Mouse (Mus musculus) limb, embryonic 12.5 days (tissue): ENCODE results near the gene Pnmal1. TPM values are rescaled to one million over a fixed set of nuclear protein-coding genes. Genes with fewer than 3 reads are reported as not detected.

Source experiments
- ATAC-seq: fragments of 200-750 bp; cut with Nextera tagmentation; 2 replicates; pipeline ENCODE4 v1.8.0; 2017; ENCODE audit warnings: low read depth, moderate TSS enrichment; ENCODE audit not compliant: insufficient number of reproducible peaks, insufficient read depth, low FRiP score, low TSS enrichment
- H3K27ac ChIP-seq: fragments of 300-500 bp; sonication (generic); 2 replicates; pipeline ENCODE4 v1.5.1; 2016; ENCODE audit warnings: mild to moderate bottlenecking, moderate library complexity
- H3K27me3 ChIP-seq: fragments of 300-500 bp; sonication (generic); 2 replicates; pipeline ENCODE4 v1.6.1; 2016; ENCODE audit warnings: mild to moderate bottlenecking, moderate library complexity
- H3K36me3 ChIP-seq: fragments of 300-500 bp; sonication (generic); 2 replicates; pipeline ENCODE4 v1.6.1; 2016; ENCODE audit warnings: mild to moderate bottlenecking, moderate library complexity
- H3K4me1 ChIP-seq: fragments of 300-500 bp; sonication (generic); replicated peaks from 2 replicates; pipeline ENCODE4 v1.6.1; 2016
- H3K4me2 ChIP-seq: fragments of 300-500 bp; sonication (generic); 2 replicates; pipeline ENCODE4 v1.6.1; 2016; ENCODE audit warnings: mild to moderate bottlenecking, moderate library complexity
- H3K4me3 ChIP-seq: fragments of 300-500 bp; sonication (generic); replicated peaks from 2 replicates; pipeline ENCODE4 v1.5.1; 2016; ENCODE audit warnings: mild to moderate bottlenecking
- H3K9ac ChIP-seq: fragments of 300-500 bp; sonication (generic); replicated peaks from 2 replicates; pipeline ENCODE4 v1.6.1; 2016; ENCODE audit warnings: mild to moderate bottlenecking, moderate library complexity
- H3K9me3 ChIP-seq: fragments of 300-500 bp; sonication (generic); 2 replicates; pipeline ENCODE4 v1.6.1; 2016; ENCODE audit warnings: mild to moderate bottlenecking, moderate library complexity
- WGBS: fragments of 180-500 bp; shearing (Covaris S2); methylation state at CpG from one replicate; pipeline ENCODE4 v1.1.7; 2016; 5-methylcytosine and 5-hydroxymethylcytosine counted together
- polyA plus RNA-seq: library from polyadenylated mRNA; unstranded; fragments of >200 nt; fragmentation: Nextera tagmentation; extraction: Ambion mirVana; gene quantifications from 2 replicates; pipeline ENCODE4 v1.2.1, GENCODE M21; 2016

Gene Pnmal1
- polyA plus RNA-seq: 1.4 and 1.5 TPM in 2 replicates

- Histone ChIP-seq H3K9me3 (no peaks in the 10 kb centered on the region), H3K4me3 (peak within 1 kb of the TSS; percentile 18; the same call in 1 of the 2 replicates), H3K36me3 (no peaks in the 10 kb centered on the region), H3K27me3 (no peaks in the 10 kb centered on the region), H3K4me2 (peak within 1 kb of the TSS; percentile 51), H3K9ac (peak within 1 kb of the TSS; percentile 31; the same call in 1 of the 2 replicates), H3K4me1 (peaks cover 8% of the 10 kb centered on the region), H3K27ac (no peak within 1 kb of the TSS)
- peak; percentile 53 for ATAC-seq
- 23% methylated on average over 17 of the region's 17 CpGs for WGBS
Observed at GRCm38 (mm10) chr7:16959539-16960187, at the start of gene Pnmal1. TSS of gene Pnmal1 (plus strand) at chr7:16959679.

DNA sequence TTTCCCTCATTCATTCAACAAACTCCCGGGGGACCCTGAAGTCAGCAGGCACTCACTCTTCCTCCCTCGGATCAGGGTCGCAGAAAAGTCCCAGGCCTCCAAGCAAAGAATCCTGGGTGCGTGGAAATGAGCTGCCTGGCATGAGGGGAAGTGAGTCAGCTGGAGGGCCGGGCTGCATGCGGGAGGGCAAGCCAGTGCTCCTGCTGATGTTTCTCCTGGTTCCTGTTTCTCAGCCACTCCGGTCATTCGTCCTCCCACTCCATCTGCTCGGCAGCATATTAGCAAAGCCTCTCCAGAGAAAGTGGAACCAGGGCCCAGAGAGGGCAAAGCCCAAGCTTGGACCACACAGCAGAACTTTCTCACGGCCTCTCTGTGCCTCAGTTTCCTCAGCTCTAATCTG is 49.6 kb upstream of the Pnmal1 start:
- Histone ChIP-seq H3K9ac (no peak overlapping the region; the same call in 1 of the 2 replicates), H3K9me3 (no peaks in the 10 kb centered on the region), H3K4me2 (no peak overlapping the region), H3K27ac (no peak overlapping the region), H3K27me3 (no peaks in the 10 kb centered on the region), H3K4me3 (no peak overlapping the region), H3K4me1 (peaks cover 39% of the 10 kb centered on the region), H3K36me3 (peaks cover 11% of the 10 kb centered on the region)
- 48% methylated on average over 10 of the region's 10 CpGs for WGBS
- no peak for ATAC-seq

DNA sequence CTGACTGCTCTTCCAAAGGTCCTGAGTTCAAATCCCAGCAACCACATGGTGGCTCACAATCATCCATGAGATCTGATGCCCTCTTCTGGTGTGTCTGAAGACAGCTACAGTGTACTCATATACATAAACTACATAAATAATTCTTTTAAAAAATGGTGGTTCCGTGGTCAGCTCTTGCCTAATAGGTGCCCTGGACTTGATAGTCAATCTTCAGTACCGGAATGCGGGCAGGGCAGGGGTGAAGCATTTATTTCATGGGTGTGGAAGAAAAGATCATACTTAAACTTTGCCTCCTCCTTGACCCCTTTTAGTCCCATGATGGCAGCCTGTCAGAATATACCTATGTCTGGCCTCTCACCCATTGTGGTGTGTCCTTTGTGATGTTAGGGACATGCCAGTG is 47.6 kb upstream of the Pnmal1 start:
- H3K36me3 ChIP-seq: peaks cover 30% of the 10 kb centered on the region
- peaks cover 22% of the 10 kb centered on the region for H3K4me1 ChIP-seq
- no peak overlapping the region for H3K4me3 ChIP-seq
- no peaks in the 10 kb centered on the region for H3K27me3 ChIP-seq
- no peak for ATAC-seq
- WGBS: 92% methylated on average over 3 of the region's 3 CpGs
- no peak overlapping the region for H3K4me2 ChIP-seq
- H3K9me3 ChIP-seq: no peaks in the 10 kb centered on the region
- H3K9ac ChIP-seq: no peak overlapping the region
- no peak overlapping the region for H3K27ac ChIP-seq

GRCm38 (mm10) chr7:16912360-16912759 is 47.1 kb upstream of the Pnmal1 start:
- H3K27ac ChIP-seq: no peak overlapping the region
- peaks cover 20% of the 10 kb centered on the region for H3K4me1 ChIP-seq
- H3K9ac ChIP-seq: no peak overlapping the region
- H3K4me2 ChIP-seq: no peak overlapping the region
- no peak overlapping the region for H3K4me3 ChIP-seq
- peaks cover 34% of the 10 kb centered on the region for H3K36me3 ChIP-seq
- ATAC-seq: no peak
- 50% methylated on average over 6 of the region's 6 CpGs for WGBS
- H3K27me3 ChIP-seq: no peaks in the 10 kb centered on the region
- no peaks in the 10 kb centered on the region for H3K9me3 ChIP-seq

DNA sequence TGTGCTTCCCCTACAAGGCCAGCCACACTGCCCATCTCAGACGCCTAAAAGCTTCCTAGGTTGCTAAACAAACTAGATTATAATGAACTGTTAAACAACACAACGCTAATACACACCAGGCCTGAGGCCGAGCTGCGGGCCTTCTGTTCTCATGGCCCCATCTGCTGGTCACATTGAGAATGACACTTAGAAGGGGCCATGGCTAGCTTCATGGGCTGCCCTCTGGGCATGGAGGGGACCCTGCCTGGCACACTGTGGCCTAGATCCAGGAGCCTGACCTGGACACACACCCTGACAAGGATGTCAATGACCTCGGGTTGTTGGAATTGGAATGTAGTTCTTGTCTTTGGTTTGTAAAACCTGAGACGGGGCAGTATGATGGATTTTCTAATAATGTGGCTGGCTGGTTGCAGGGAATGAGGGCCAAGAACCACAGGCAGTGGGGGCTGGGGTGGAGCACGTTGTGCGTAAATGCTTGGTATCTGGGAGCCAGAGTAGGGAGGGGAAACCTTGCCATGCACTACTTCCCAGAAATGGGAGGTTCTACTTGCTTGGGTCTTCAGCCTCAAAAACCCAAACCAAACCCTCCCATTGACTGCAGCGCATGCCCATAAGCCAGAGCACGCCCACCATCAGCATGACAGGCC is 45.5 kb upstream of the Pnmal1 start:
- ATAC-seq: peak; percentile 6
- Histone ChIP-seq H3K4me1 (peaks cover 20% of the 10 kb centered on the region), H3K4me2 (no peak overlapping the region), H3K9ac (no peak overlapping the region), H3K4me3 (no peak overlapping the region), H3K36me3 (peaks cover 50% of the 10 kb centered on the region), H3K9me3 (no peaks in the 10 kb centered on the region), H3K27me3 (no peaks in the 10 kb centered on the region), H3K27ac (no peak overlapping the region)
- 33% methylated on average over 10 of the region's 10 CpGs for WGBS

GRCm38 (mm10) chr7:16914453-16915343 is 44.8 kb upstream of the Pnmal1 start:
- ATAC-seq: no peak
- Histone ChIP-seq H3K4me2 (no peak overlapping the region), H3K4me1 (peaks cover 24% of the 10 kb centered on the region), H3K36me3 (peaks cover 58% of the 10 kb centered on the region), H3K27me3 (no peaks in the 10 kb centered on the region), H3K4me3 (no peak overlapping the region), H3K9me3 (no peaks in the 10 kb centered on the region), H3K27ac (no peak overlapping the region), H3K9ac (no peak overlapping the region)
- 86% methylated on average over 18 of the region's 18 CpGs for WGBS

DNA sequence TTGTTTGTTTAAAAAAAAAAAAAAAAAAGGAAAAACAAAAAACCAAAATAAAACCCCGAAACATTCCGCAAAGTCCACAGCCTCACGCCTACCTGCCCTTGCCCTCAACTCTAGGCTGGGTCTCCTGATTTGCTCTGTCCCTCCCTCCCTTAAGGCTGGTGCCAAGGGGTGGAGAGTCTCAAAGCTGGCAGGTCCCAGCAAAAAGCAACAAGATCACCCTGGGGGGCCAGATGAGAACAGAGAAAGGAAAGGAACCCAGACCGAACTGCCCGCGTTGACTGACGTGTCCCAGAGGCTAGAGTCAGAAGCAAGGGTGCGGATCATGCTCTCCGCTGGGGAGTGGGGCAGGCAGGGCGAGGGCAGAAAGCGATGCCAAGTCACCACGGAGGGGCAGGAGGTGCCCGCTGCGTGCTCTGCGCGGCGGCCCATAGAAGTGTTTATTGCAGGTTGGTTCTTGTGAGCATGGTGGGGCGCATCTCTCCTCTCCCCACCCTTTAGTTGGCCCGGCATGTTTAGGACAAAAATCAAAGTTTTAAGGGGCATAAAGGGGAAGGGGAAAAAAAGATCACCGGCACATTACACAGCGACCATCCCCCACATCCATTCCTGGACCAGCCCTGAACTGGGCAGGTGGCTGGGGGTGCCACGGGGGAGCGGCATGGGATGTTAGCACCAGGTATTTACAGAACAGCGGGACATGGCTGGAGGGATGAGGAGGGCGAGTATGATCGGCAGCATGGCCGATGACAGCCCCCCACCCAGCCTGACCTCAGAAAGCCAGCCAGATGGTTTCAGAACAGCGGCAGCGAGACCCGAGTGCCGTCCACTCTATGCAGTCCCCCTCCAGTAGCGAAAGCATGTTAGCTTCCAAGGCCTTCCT is 43.8 kb upstream of the Pnmal1 start:
- Histone ChIP-seq H3K27me3 (no peaks in the 10 kb centered on the region), H3K4me2 (no peak overlapping the region), H3K27ac (no peak overlapping the region), H3K36me3 (peaks cover 64% of the 10 kb centered on the region), H3K9me3 (no peaks in the 10 kb centered on the region), H3K4me1 (peaks cover 30% of the 10 kb centered on the region), H3K4me3 (no peak overlapping the region), H3K9ac (no peak overlapping the region)
- 92% methylated on average over 32 of the region's 32 CpGs for WGBS
- ATAC-seq: no peak

- WGBS: 89% methylated on average over 30 of the region's 30 CpGs
- Histone ChIP-seq H3K9ac (no peak overlapping the region), H3K27me3 (no peaks in the 10 kb centered on the region), H3K4me3 (no peak overlapping the region), H3K36me3 (peaks cover 67% of the 10 kb centered on the region), H3K4me1 (peaks cover 39% of the 10 kb centered on the region), H3K27ac (peak overlapping the region; percentile 0; the same call in 1 of the 2 replicates), H3K9me3 (no peaks in the 10 kb centered on the region), H3K4me2 (no peak overlapping the region)
- ATAC-seq: no peak
Observed at GRCm38 (mm10) chr7:16916342-16917265, 42.9 kb upstream of the Pnmal1 start.

GRCm38 (mm10) chr7:16917447-16917846 is 42.0 kb upstream of the Pnmal1 start:
- Histone ChIP-seq H3K9ac (no peak overlapping the region), H3K27me3 (no peaks in the 10 kb centered on the region), H3K9me3 (no peaks in the 10 kb centered on the region), H3K4me1 (peaks cover 43% of the 10 kb centered on the region), H3K36me3 (peaks cover 69% of the 10 kb centered on the region), H3K27ac (no peak overlapping the region), H3K4me2 (no peak overlapping the region), H3K4me3 (no peak overlapping the region)
- WGBS: 68% methylated on average over 11 of the region's 11 CpGs
- ATAC-seq: no peak

DNA sequence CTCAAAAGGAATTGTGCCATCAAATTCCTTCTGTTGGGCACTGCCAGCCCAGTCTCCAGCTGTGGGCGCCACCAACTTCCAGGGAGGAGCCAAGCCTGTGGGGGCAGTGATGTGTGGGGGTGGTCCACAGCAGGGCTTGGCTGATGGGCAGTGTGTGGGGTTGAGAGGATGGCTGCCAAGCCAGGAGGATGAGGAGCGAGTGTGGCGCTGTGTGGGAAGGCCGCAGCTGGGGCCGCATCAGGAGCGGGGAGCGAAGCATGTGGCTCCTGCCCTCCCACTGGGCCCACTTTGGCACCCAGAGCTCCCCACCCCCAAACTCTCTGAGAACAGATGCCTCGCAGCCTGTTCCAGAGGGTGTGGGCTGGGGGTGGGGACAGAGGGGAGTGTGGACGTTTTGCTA is 41.5 kb upstream of the Pnmal1 start:
- Histone ChIP-seq H3K27me3 (no peaks in the 10 kb centered on the region), H3K4me3 (no peak overlapping the region), H3K36me3 (peaks cover 69% of the 10 kb centered on the region), H3K9ac (no peak overlapping the region), H3K9me3 (no peaks in the 10 kb centered on the region), H3K27ac (no peak overlapping the region), H3K4me1 (peaks cover 43% of the 10 kb centered on the region), H3K4me2 (no peak overlapping the region)
- WGBS: 81% methylated on average over 9 of the region's 9 CpGs
- ATAC-seq: no peak
